Mouse (Mus musculus) hindbrain, embryonic 11.5 days (tissue): ENCODE results near the gene Mb. TPM values are rescaled to one million over a fixed set of nuclear protein-coding genes. Genes with fewer than 3 reads are reported as not detected.

ENCODE experiments used
- ATAC-seq: fragments of 200-750 bp; cut with Nextera tagmentation; 2 replicates; pipeline ENCODE4 v1.8.0; 2017; ENCODE audit warnings: mild to moderate bottlenecking, moderate TSS enrichment, moderate library complexity; ENCODE audit not compliant: low FRiP score
- DNase-seq: peaks from one replicate; pipeline ENCODE4 v3.0.0-alpha.2; 2015; ENCODE audit warnings: low spot score
- H3K27ac ChIP-seq: fragments of 300-500 bp; sonication (generic); 2 replicates; pipeline ENCODE4 v1.5.1; 2014; ENCODE audit warnings: mild to moderate bottlenecking, low read depth, low read length
- H3K27me3 ChIP-seq: fragments of 300-500 bp; sonication (generic); 2 replicates; pipeline ENCODE4 v1.6.1; 2014; ENCODE audit warnings: mild to moderate bottlenecking, low read length, moderate library complexity, mixed read lengths; ENCODE audit not compliant: control insufficient read depth, insufficient read depth
- H3K36me3 ChIP-seq: fragments of 300-500 bp; sonication (generic); 2 replicates; pipeline ENCODE4 v1.6.1; 2014; ENCODE audit warnings: mild to moderate bottlenecking, low read length, moderate library complexity, mixed read lengths; ENCODE audit not compliant: control insufficient read depth, insufficient read depth
- H3K4me1 ChIP-seq: fragments of 300-500 bp; sonication (generic); replicated peaks from 2 replicates; pipeline ENCODE4 v1.6.1; 2014; ENCODE audit warnings: low read length, mixed read lengths; ENCODE audit not compliant: control insufficient read depth, insufficient read depth
- H3K4me2 ChIP-seq: fragments of 300-500 bp; sonication (generic); replicated peaks from 2 replicates; pipeline ENCODE4 v1.6.1; 2014; ENCODE audit warnings: mild to moderate bottlenecking, low read depth, low read length
- H3K4me3 ChIP-seq: fragments of 300-500 bp; sonication (generic); 2 replicates; pipeline ENCODE4 v1.5.1; 2014; ENCODE audit warnings: low read depth, low read length
- H3K9ac ChIP-seq: fragments of 300-500 bp; sonication (generic); 2 replicates; pipeline ENCODE4 v1.6.1; 2014; ENCODE audit warnings: low read depth, low read length
- H3K9me3 ChIP-seq: fragments of 300-500 bp; sonication (generic); 2 replicates; pipeline ENCODE4 v1.6.1; 2016; ENCODE audit warnings: low read length; ENCODE audit not compliant: control insufficient read depth
- WGBS: fragments of 180-500 bp; shearing (Covaris S2); extraction: QIAGEN DNeasy Blood & Tissue Kit; methylation state at CpG from one replicate; pipeline ENCODE4 v1.1.7; 2014; 5-methylcytosine and 5-hydroxymethylcytosine counted together
- polyA plus RNA-seq: library from polyadenylated mRNA; unstranded; fragments of >200 nt; fragmentation: Nextera tagmentation; extraction: Ambion mirVana; gene quantifications from 2 replicates; pipeline ENCODE4 v1.2.1, GENCODE M21; 2014

Gene Mb
- 0.39 and 0.53 TPM in 2 replicates for polyA plus RNA-seq

DNA sequence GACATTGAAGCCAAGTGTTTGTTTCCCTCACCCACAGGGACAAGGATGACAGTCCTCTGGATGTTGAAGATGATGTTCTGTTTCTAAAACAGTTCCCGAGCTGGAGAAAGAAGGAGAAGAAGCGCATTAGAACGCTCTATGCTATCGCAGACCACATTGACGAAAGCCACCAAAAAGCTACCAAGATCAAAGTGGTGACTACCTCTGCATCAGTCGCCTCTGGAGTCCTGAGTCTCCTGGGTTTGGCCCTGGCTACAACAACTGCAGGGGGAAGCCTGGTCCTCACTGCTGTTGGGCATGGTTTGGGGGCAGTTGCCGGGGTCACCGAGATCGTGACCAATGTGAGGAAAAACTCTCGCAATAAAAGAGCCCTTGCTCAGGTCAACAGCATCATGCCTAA is at the start of gene Mb:
Gene Mb (minus strand): TSS at position 101 of the 400 bp plus-strand sequence.
- Histone ChIP-seq H3K9ac (no peak within 1 kb of the TSS), H3K4me1 (no peaks in the 10 kb centered on the region), H3K9me3 (no peaks in the 10 kb centered on the region), H3K27me3 (no peaks in the 10 kb centered on the region), H3K27ac (no peak within 1 kb of the TSS), H3K4me2 (no peak within 1 kb of the TSS), H3K36me3 (no peaks in the 10 kb centered on the region), H3K4me3 (no peak within 1 kb of the TSS)
- no peak for ATAC-seq
- 94% methylated on average over 10 of the region's 10 CpGs for WGBS
- DNase-seq, result no peak

DNA sequence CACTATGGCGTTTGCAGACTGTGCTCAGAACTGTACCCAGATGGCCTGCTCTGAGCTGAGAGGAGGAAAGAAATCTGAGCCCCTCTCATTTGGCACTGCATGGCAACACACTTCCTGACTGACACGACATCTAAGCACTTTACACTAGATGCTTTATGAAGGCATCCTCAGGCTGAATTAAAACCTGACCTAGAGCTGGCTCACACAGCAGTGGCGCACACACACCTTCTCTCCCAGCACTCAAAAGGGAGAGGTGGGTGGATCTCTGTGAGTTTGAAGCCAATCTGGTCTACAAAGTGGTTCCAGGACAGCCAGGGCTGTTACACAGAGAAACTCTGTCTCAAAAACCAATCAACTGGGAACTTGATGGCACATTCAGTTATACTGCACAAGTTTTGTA is 49.3 kb upstream of the Mb start:
- Histone ChIP-seq H3K36me3 (0 out of 2 replicates have a peak, but pooled peaks cover 3% of the 10 kb centered on the region), H3K27ac (no peak overlapping the region), H3K9me3 (no peaks in the 10 kb centered on the region), H3K4me3 (no peak overlapping the region), H3K27me3 (no peaks in the 10 kb centered on the region), H3K4me1 (no peaks in the 10 kb centered on the region), H3K9ac (no peak overlapping the region), H3K4me2 (no peak overlapping the region)
- DNase-seq (no peak), ATAC-seq (no peak)
- 66% methylated on average over 3 of the region's 3 CpGs for WGBS

DNA sequence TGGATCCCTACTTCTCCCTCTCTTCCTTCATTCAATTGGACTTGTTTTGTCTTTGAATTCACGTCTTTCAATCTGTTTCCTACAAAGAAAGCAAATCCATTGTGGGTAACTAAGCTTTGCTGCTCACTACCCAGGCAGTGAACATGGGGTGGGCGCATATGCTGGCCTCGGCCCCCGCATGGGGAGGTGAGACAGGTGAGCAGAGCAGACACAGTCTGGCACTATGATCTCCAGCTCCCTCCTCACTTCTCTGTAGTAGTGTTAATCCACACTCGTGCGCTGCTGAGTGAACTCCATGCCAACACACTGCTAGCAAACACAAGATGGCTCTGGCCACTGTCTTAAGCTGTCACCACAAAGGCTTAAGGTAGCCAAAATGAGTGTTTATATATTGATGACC is 46.9 kb upstream of the Mb start:
- 86% methylated on average over 6 of the region's 6 CpGs for WGBS

DNA sequence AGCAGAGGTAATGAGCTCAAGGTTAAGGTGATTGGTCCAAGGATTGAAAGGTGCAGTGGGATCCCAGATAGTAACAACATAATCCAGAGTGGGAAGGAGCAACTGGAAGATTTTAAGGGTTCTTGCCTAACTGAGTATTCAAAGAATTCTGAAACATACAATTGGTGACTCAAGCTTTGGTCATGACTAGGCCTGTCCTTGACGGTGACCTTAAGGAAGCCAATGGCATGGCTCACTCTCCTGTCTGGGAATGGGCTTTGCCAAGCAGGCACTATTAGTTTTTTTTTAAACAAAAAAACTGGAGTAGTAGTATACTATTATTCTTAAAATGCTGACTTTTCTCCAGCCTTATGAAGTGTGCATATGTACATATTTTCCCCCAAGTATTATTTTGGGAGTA is 44.7 kb upstream of the Mb start:
- DNase-seq (no peak), ATAC-seq (no peak)
- no peaks in the 10 kb centered on the region for H3K9me3 ChIP-seq
- H3K4me3 ChIP-seq, result no peak overlapping the region
- no peaks in the 10 kb centered on the region for H3K27me3 ChIP-seq
- H3K27ac ChIP-seq, result no peak overlapping the region
- H3K4me1 ChIP-seq, result no peaks in the 10 kb centered on the region
- 95% methylated on average over 1 of the region's 1 CpGs for WGBS
- no peak overlapping the region for H3K4me2 ChIP-seq
- no peak overlapping the region for H3K9ac ChIP-seq
- peaks cover 7% of the 10 kb centered on the region; the same call in 1 of the 2 replicates for H3K36me3 ChIP-seq

More for the DNA sequence above, 46.9 kb upstream of the Mb start:
- Histone ChIP-seq H3K9me3 (no peaks in the 10 kb centered on the region), H3K9ac (no peak overlapping the region), H3K4me2 (no peak overlapping the region), H3K36me3 (peaks cover 10% of the 10 kb centered on the region; the same call in 1 of the 2 replicates), H3K4me1 (no peaks in the 10 kb centered on the region), H3K27ac (no peak overlapping the region), H3K27me3 (no peaks in the 10 kb centered on the region), H3K4me3 (no peak overlapping the region)
- ATAC-seq (no peak), DNase-seq (no peak)

DNA sequence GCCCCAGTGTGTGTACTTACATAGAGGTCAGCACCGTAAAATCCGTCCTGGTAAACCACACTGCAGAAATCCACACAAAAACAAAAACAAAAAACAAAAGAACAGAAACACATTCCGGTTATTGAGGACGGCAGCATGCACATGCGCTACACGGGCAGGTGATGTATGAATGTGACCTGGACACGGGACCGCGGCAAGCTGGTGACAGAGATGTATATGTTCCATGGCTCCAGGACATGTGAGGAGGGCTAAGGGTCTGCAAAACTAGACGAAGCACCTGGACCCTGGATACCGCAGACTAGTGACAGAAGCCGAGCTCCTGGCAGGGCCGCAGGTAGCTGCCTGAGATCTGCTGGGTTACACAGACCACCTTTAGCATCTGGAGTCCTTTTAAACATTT is 44.0 kb upstream of the Mb start:
- Histone ChIP-seq H3K36me3 (peaks cover 7% of the 10 kb centered on the region; the same call in 1 of the 2 replicates), H3K27me3 (no peaks in the 10 kb centered on the region), H3K4me1 (no peaks in the 10 kb centered on the region), H3K4me3 (no peak overlapping the region), H3K4me2 (no peak overlapping the region), H3K9me3 (no peaks in the 10 kb centered on the region), H3K27ac (no peak overlapping the region), H3K9ac (no peak overlapping the region)
- no peak for ATAC-seq
- no peak for DNase-seq
- WGBS, result 95% methylated on average over 13 of the region's 13 CpGs

DNA sequence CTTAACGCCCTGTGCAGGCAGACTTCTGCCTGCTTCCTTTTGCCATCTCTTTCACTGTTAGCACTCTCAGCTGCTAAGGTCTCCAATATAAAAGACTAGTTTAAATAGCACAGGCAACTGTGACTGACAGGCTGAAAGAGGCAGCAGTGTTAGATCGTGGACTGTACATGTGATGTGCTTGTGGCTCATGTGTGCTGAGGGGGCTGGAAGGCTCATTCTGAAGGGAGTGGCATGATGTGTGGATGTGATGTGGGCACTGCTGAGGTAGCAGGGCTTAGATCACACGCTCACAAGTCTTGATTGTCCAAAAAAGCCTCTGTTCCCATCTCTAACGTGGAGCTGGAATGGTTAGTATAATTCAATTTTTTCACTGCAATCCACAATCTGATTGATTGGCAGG is 40.9 kb upstream of the Mb start:
- Histone ChIP-seq H3K9me3 (no peaks in the 10 kb centered on the region), H3K36me3 (peaks cover 7% of the 10 kb centered on the region; the same call in 1 of the 2 replicates), H3K27ac (no peak overlapping the region), H3K9ac (no peak overlapping the region), H3K4me1 (no peaks in the 10 kb centered on the region), H3K4me2 (no peak overlapping the region), H3K27me3 (no peaks in the 10 kb centered on the region), H3K4me3 (no peak overlapping the region)
- DNase-seq, result no peak
- 87% methylated on average over 4 of the region's 4 CpGs for WGBS
- no peak for ATAC-seq

DNA sequence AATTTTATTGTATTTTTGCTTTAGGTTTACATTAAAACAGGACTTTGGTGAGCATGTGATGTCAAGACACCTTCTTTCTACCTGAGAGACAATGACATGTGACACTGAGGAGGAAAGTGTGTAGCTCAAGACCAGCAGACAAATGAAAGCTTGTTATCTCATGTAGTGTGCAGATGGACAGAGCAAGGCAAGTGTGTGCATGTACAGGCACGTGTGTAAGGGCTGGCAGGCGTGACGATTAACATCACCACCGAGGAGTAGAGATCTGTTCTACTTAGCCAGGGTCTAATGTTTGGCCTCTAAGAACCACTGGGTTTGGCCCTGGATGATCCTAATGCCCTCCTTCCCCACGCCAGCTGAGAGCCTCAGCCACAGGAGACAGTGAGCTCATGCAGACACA is 40.1 kb upstream of the Mb start:
- Histone ChIP-seq H3K4me1 (no peaks in the 10 kb centered on the region), H3K9ac (no peak overlapping the region), H3K27ac (no peak overlapping the region), H3K9me3 (no peaks in the 10 kb centered on the region), H3K27me3 (no peaks in the 10 kb centered on the region), H3K36me3 (peaks cover 7% of the 10 kb centered on the region; the same call in 1 of the 2 replicates), H3K4me3 (no peak overlapping the region), H3K4me2 (no peak overlapping the region)
- ATAC-seq (no peak), DNase-seq (no peak)
- WGBS, result 93% methylated on average over 5 of the region's 5 CpGs

DNA sequence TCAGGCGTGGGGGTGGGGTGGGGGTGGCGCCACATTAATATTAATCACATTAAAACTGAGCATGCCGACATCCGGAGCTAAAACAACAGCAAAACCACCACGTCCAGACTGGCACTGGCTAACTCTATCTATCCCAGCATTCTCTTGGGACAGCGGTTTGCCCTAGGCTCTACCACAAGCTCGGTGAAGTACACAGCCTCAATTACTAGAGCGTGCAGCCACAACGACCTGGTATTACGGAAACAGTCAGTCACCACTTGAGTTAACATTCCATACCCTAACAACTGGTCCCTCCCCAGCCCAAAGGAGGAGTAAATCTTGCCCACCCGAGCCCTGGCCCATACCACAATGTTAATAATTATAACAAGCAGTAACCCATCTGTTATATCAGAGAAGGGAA is 38.8 kb upstream of the Mb start:
- Histone ChIP-seq H3K4me2 (no peak overlapping the region), H3K27me3 (no peaks in the 10 kb centered on the region), H3K4me3 (no peak overlapping the region), H3K9ac (no peak overlapping the region), H3K27ac (no peak overlapping the region), H3K9me3 (no peaks in the 10 kb centered on the region), H3K4me1 (no peaks in the 10 kb centered on the region), H3K36me3 (peaks cover 7% of the 10 kb centered on the region; the same call in 1 of the 2 replicates)
- no peak for ATAC-seq
- 80% methylated on average over 11 of the region's 11 CpGs for WGBS
- DNase-seq, result no peak

DNA sequence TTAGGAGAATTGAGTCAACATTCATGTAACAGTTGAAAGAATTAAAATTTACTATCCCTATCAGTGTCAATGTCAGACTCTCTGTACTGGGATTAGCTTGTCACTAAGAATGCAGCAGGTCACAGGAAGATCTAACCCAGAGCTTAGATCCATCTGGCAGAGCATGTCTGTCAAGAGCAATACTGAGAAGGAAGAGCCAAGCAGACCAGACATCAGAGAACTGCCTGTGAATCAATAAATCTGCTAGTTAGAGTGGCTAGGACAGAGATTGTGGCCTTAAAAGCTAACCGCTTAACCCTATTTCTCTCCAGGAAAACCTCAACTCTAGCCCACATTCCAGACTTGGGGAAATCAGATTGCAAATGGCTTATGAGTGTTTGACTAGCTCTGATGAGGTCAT is 36.0 kb upstream of the Mb start:
- Histone ChIP-seq H3K9me3 (no peaks in the 10 kb centered on the region), H3K4me1 (no peaks in the 10 kb centered on the region), H3K9ac (no peak overlapping the region), H3K36me3 (no peaks in the 10 kb centered on the region), H3K27ac (no peak overlapping the region), H3K4me3 (no peak overlapping the region), H3K27me3 (no peaks in the 10 kb centered on the region), H3K4me2 (no peak overlapping the region)
- no peak for ATAC-seq
- 100% methylated on average over 1 of the region's 1 CpGs for WGBS
- no peak for DNase-seq
